Mouse (Mus musculus) cerebellum, postnatal 14 days (tissue): Measurements from ENCODE around the gene Hunk.

Source experiments
- DNase-seq, 2 experiments: peaks; one replicate each; pipeline ENCODE4 v3.0.0; 2021; ENCODE audit warnings: mixed read lengths in 2 of 2

Hunk gene

DNA sequence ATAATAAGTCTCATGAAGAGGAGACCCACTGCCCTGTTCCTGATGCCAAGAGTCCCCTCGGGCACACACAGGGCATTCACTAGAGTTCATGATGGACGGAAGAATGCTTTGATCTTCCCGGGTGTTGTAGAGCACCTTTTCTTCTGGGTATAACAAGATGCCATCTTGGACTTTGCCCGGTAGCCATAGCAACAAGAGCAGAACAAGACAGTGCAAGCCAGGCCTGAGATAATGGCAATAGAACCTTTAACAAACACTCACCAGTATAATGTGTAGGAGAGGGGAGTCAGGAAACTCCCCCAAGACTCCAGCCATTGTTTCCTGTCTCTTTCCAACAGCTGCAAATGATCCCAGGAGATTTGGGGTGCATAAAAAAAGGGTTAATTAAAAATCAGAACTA is 8.9 kb downstream of the Hunk start:
- DNase-seq: no peak

DNA sequence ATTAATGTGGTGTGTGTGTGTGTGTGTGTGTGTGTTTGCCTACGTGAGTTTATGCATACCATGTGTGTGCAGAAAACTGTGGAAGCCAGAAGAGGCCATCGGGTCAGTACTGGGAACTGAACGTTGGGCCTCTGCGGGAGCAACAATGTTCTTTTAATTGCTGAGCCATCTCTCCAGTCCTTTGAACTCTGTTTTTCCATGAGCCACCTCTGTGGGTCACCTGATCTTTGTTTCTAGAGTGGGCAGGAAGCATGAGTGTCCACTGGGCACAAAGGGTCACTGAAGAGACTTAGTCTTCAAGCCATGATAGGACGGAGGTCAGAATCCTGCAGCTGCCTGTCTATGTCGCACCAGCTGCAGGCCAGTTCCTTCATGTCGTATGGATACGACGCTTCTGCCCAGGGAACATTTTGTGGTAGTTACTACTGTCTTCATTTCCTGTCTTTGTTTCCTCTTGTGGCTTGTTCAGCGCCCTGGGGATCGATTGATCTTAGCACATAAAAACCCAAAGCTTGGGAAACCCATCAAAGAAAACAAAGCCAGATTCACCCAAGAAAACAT is 10.3 kb downstream of the Hunk start:
- no peak for DNase-seq

DNA sequence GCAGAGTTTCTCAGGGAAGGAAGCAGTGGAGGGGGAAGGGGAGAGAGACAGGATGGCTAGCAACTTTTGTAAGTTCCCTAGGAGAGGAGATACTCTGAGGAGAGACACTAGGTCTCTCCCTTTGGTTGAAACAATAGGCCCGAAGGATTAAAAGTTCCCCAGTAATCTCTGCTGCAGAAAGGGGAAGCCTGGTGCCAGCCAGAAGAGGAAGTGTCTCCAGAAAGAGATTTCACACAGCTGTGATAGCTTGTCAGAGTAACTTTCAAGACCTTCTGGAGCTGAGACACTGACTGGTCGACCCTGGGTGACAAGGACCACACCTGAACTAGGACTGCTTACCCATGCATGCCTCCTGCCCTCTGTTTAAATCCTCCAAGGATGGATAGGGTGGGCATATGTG is 11.1 kb downstream of the Hunk start:
- DNase-seq: no peak

DNA sequence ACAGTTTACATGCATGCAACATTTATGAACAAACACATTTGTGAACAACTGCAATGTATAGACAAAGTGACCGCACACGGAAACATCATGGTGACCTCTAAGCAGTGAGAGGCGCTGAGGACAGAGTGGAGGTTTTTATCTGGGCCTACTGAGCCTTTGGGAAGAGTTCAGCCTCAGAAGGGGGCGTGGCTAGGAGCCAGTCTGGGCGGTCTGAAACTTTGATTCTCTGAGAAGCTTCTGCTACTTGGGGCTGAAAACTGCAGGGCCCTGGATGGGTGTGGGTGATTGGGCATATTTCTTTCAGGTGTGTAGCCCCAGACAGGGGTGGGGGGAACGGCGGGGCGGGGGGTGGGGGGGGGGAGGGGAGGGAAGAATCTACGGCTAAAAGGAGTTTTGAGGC is 14.5 kb downstream of the Hunk start:
- no peak for DNase-seq

DNA sequence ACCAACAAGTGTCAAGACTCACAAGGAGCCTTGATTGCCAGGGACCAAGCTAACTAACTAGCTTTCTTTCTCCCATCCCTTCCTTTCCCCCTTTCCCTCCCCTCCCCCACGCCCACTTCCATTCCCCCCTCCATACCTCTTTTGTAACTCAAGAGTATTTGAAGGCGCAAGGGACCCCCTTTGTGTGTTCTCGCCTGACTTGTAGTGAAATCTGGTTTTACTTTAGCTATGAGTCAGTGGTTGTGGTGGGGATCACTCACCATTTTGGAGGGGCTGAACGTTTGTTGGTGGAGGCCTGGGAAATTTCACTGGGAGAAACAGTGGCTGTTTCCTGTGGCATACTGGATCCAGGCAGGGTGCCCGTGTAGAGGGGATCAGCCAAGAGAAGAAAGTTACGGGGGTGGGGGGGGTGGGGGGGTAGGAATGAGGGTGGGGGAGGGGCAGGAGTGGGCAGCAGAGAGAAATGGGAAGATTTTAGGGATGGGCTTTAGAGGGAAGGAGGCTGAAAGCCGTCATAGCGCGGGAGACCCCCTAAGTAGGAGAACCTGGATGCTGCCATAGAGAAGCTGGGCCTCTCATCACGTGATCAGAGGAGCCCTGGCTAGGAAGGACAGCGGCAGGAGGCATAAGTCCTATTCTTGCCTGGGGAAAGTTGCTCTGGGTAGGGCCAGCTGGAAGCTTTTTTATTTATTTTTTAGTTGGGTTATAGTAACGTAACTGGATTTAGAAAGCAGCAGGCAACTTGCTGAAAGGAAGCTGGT is 15.3 kb downstream of the Hunk start:
- DNase-seq: no peak

DNA sequence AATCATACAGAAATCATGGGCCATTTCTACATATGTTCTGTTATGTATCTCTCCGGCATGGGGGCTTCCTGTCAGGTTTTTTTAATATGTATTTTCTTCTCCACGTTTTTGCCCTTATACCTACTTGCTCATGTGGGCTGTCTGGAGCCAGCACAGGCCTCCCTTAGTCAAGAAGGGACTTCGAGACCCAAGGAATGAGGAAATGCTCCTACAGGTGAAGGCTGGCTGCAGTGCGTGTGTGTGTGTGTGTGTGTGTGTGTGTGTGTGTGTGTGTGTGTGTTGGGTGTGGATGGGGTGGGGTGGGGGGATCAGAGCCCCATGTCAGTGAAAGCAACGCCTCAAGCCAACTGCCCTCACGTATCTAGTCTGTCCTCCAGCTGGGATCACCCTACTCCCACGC is 16.5 kb downstream of the Hunk start:
- DNase-seq: no peak

DNA sequence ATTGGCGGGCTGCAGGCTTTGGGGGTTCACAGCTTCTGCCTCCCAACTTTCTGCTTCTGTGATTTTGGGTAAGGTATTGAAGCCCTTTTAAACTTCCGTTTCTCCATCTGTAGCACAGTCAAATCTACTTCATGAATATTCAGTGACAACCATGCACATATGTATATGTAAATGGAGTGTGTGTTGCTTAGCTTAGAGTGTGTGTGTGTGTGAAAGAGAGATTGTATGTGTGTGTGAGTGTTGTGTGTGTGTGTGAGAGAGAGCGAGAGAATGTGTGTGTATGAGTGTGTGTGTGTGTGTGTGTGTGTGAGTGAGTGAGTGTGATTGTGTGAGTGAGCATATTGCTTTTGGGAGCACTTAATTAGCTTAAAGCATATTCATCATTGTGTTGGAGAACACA is 19.4 kb downstream of the Hunk start:
- DNase-seq: no peak

DNA sequence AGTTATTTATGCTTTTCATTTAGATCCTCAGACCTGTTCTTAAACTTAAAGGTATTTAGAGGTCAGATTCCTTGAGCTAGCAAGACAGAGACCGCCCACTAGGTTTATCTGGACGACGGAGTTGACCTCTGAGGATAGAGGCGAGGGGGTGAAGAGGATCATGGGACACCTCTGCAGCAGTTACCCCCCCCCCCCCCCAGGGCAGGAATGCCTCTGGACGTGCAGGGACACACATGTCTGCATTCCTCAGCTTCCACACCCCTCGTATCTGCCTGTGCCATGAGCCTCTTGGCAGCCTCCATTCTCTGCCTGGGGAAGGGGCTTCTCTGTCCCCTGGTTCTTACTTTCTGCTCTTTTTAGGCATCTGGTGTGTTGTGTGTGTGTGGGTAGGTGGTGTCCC is 19.8 kb downstream of the Hunk start:
- no peak for DNase-seq

DNA sequence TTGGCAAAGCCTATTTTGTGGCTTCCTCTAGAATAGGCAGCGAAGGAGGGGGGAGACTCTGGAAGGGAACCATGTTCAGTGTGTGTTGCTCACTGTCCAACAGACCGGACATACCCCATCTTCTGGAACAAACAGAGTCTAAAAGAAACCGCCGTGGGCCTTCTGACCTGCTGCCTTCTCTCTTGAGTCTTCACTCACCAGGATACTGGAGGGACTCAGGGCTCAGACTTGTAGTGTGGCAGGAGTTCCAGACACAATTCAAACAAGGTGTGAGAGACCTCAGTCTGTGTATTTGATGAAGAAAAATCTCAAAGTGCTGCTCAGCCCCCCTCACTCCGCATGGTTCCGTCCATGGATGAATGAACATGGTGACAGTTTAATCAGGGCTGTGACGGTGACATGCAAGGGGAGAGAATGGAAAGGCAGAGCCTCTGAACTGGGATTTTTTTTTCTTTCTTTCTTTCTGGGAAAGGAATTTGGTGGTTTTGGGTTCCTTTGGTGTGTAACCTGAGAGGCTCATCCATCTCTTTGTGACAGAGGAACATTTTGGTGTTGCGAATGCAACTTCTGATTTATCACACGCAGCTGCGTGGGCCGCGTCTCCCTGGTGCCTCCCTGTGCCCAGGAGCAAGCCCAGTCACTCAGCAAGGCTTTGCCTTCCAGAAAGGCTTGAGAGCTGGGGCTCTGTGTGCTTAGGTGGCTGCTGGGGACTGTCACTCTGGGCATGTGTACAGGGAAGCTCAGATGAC is 21.9 kb downstream of the Hunk start:
- peak; percentile 25 to 31 for DNase-seq

DNA sequence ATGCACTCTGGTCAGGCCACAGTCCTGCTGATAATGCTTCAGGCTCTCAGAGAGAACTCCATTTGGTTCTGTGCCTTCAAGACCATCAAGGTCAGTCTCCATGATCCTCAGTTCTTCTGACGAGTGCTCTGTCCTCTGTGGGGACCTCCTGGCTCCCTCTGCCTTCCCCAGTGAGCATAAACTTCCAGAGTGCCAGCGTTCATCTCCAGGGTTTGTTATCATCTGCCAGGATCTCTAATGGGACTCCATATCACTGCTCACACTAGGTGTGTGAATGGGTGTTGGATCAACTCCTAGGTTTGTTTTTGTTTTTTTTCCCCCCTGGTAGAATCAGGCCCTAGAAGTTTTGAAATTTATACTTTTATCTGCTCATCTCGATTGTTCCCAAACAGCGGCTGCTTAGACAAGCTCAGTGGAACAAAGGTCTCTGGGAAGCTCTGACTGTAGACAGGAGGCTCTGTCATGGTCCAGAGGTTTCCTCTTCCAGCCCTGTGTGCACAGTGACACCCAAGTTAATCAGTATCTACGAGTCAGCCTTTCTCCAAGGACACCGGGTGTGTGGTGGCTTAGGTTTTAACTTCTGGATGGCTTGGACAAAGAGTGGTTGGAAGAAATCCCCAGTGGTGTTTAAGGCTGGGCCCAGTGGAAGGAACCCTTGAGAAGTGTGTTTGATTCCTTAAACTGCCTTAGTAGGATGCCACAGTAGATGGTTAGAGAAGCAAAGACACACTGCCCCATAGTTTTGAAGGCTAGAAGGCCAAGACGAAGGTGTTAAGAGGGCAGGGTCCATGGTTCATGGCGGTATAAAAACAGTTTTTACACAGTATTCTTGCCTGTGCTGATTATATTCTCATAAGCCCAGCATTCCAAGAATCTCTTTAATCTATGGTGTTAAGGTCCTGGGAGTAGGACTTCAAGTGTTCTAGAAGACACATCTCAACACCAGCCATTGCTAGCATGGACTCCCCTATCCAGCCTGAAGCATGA is 26.6 kb downstream of the Hunk start:
- no peak for DNase-seq

DNA sequence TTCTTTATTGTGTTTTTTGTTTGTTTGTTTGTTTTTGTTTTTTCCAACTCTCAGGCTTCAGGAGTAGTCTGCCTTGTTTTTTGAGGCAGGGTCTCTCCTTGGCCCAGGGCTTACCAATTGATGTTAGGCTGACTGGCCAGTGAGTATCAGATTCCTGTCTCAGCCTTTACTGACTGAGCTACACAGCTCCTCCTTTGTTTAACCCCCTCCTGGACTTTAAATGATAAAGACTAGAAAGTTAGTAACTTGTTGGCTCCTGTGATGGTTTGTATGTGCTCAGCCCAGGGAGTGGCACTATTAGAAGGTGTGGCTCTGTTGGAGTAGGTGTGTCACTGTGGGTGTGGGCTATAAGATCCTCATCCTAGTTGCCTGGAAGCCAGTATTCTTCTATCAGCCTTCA is 30.8 kb downstream of the Hunk start:
- no peak for DNase-seq

DNA sequence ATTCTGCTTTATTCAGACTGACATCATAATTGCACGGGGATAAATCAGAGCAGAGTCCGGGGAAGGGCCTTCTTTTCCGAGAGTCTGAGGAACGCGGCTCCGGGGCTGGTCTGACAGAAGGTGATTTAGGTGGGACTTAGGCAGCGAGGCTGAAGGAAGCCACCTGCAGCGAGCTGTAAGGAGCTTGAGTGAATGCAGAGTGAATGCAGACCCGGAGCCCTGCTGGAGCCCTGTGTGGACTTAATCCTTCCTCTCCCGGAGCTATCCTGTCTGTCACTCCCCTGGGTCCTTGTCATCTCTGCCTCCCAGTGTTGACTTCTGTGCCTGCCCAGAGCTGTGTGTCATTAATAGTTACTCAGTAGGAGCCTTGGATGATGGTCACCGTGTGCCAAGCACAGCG is 32.8 kb downstream of the Hunk start:
- DNase-seq: peak; percentile 19 to 20

DNA sequence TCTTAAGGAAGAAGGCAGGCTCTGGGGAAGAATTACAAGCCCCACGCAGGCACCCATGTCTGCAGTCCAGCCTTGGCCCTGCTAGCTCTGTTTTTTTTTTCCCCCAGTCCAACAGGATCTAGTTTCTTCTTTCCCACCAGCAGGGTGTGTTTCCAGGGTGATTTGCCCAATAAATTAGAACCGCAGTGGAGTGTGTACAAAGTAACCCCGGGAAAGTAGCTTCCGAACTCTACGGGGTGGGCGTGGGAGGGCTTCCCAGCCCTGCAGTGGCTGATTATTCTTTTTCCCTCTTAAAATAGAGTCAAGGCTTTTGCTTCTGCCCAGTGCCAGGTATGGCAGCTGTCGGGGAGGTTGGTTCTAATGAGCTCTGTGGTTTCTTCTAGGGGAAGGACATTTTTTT is 35.3 kb downstream of the Hunk start:
- DNase-seq: no peak

DNA sequence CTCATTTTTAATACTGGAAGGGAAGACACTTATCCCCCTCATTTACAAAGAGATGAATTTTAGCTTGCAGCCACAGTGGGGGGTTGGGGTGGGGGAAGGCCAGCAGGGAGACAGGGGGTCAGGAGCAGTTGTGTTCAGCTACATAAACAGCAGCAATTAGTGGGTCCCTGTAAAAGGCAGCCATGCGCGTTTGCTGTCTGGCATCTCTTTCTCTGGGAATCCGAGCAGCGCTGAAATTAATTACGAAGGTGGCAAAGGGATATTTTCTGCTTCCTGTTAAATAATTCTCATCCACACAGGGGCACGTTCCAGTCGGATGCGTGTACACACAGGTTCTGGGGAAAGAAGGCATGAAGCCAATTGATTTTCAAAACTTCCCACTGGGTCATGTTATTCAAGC is 35.7 kb downstream of the Hunk start:
- DNase-seq: peak; percentile 28 to 46

DNA sequence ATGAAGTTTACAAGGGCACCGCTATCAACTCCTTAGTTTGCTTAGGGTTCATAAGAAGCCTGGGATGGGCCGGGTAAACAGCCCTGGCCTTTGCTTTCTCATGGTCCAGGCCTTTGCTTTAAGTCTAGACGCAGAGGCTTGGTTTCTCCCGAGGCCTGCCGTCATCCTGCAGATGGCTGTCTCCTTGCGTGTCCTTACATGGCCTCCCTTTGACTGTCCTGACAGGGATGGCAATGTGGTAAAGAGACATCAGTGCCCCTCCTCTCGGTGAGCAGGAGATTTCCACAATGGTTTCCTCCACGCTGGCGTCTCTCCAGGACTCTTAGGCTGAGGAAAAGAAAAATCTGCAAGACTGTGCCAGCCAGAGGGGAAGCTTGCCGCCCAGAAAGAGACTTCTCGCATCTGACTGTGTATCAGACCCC is 36.3 kb downstream of the Hunk start:
- DNase-seq: peak; percentile 68 to 84

DNA sequence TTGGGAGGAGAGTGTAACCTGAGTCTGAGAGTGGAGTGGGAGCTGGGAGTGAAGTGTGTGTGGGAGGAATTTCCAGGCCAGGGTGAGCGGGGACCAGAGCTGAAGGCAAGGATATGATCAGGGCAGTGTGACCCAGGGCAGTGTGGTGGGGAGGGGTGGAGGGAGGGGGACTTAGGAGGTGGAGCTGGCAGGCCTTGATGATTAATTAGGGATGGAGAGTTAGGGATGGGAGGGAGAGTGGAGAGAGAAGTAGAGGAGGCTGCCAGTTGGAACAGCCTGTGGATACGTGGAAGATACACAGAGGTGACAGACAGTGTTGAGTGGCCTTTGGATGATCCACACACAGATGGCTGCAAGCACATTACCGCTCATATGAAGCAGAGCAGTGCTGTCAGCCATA is 38.1 kb downstream of the Hunk start:
- DNase-seq: peak; percentile 34 to 42

DNA sequence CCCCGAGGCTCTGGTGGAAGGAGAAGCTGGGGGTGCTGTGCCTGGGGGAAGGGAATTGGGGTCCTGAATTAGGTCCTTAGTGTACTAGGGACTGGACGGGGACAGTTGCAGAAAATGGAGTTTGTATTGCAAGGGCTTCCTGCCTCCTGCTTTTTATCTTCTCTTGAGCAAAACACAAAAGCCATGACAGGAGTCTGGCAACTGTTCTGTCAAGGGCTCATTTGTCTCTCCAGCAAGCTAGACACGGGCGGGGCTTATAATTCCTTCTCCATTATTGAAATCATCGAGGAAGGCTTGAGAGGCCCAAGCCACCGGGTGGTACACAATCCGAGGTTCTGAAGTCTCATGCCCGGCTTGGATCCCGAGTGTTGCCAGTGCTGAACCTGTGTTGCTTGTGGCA is 38.6 kb downstream of the Hunk start:
- no peak for DNase-seq

DNA sequence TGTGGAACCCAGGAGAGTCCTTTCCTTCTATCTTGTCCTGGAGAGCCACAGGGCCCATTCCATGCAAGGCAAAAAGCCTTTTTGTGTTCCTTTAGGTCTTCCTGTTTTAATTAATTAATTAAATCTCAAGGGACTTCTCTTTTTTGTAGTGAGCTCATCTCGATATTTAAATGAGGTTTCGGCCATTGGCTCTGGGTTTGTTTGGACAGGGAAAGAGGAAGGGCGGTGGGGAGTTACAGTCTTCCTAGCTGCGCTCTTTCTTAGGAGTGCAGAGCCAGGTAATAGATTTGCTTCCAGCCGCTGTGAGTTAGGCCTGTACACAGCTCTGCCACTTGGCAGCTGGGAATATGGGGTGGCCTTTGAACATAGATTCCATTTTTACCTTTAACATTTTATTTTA is 40.4 kb downstream of the Hunk start:
- no peak for DNase-seq

DNA sequence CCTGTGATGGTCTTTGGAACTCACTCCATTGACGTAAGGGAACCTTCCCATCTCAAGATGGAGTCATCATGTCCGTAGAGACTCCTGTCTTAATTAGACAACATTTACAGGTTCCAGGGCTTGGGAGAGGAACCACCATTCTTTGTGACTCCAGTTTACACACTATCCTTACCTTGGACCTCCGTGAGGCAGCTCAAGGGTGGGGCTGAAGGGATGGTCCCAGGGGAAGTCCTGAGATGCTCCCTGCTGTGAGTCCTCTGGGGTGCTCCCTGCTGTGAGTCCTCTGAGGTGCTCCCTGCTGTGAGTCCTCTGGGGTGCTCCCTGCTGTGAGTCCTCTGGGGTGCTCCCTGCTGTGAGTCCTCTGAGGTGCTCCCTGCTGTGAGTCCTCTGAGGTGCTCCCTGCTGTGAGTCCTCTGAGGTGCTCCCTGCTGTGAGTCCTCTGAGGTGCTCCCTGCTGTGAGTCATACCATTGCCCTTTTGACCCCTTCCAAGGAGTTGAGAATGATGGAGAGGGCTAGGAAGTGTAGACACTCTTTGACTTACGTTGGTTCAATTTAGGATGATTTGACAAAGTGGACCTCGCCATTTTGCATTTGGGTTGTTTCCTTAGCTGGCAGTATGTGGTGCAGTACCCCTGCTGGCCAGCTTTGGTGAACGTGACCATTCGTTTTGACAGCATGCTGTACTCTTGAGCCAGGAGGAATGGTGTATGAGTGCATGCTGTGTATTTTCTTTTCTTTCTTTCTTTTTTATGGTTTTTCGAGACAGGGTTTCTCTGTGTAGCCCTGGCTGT is 42.2 kb downstream of the Hunk start:
- no peak for DNase-seq

DNA sequence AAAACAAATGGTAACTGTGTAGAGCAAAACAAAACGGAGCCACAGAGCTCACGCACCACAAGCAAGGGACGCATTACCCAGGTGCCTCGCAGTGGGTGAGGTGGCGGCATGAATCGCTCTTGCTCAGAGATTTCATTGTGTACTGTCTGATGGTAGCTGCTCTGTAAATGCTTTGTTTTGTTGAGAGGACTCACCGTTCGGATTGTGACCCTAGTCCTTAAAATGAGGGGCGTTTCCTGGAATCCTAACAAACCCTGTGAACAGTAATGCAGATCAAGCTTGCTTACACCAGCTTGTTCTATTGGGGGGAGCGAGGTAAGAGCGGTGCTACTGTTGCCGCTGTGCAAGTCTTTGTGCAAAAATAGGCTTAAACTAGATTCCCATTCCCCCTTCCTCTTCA is 47.7 kb downstream of the Hunk start:
- no peak for DNase-seq

DNA sequence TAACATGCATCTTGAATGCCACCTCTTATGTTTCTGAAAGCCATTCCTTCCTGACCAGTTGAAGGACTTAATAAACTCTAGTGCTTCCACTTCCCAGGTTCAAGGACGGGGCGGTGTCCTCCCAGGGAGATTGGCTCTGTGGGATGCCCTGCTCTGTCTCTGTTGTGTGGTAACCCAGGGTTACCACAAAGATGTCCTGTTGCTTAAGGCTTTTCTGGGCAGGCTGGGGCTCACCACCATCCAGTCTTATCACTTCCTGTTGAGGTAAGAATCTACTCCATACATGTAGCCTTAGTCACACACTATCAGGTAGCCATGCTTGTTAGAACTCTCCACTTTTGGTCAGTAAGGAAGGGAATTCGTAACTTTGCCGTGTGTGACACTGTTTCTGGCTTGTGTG is 49.4 kb downstream of the Hunk start:
- no peak for DNase-seq

DNA sequence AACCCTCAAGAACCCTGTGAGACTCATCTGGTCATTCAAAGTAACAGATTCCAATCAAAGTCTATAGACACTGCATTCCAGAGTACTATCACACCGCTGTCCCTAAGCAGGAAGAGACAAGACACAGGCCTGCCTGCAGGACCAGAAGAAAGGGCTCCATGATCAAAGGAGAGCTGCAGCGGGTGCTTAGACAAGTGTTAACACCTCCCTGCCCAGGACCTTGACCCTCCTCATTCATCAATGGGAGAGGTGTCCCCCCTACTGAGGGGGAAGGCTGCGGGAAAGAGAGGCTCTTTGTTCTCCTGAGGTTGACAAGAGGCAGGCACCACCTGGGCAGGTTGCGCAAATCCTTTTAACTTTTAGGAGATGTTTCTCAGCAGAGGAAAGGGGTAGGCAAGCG is 51.5 kb downstream of the Hunk start:
- no peak for DNase-seq
